Mouse (Mus musculus): ENCODE measurements around the gene Zfp518b. TPM values are rescaled to one million over a fixed set of nuclear protein-coding genes. Genes with fewer than 3 reads are reported as not detected.

Zfp518b gene
- total and polyA plus RNA-seq, 3 experiments = 0.97 to 5.9 (median 2.7) TPM

DNA sequence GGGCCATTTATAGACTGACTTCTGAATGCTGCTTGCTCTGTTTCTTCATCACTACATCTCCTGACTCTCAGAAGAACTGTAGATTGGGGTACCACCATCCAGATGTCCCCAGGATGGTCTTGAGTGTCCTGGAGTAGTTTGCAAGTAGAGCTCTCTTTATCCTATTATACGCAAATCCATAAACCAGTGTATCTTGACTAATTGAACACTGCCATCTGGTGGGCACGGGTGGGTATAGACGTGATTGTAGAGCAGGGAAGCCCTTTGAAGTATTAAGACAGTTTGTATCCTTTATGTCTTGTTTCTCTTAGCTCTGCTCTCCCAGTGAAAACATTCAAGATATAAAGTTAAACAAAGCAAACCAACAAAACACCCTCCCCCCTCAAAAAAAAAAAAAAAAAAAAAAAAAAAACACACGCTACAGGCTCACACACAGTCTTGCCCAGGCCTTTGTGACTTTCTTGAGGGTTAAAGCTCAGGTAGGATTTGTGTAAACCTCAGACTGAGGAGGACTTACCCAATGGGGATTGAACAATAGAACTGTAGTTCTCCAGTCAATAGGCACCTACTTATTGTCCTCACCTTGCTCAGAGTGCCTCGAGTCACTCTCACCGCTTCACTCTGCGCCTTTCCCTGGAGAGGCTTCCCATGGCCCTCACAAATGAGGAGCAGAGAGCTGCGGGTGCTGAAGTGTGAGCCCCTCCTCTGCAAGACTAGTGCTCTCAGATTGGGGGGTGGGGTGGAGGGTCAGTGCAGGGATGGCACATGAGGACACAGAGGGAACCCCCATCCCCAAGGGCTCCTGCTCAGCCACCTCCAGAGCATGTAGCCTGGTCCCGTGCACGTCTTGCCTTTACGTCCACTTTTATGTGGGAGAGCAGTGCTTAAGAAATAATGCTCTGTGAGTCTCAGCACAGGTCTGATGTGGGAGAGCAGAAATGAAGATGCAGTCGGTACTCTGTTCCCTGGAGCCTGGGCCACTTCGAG, 51.9 kb downstream of the Zfp518b start:
- peak; percentile 64 for DNase-seq

DNA sequence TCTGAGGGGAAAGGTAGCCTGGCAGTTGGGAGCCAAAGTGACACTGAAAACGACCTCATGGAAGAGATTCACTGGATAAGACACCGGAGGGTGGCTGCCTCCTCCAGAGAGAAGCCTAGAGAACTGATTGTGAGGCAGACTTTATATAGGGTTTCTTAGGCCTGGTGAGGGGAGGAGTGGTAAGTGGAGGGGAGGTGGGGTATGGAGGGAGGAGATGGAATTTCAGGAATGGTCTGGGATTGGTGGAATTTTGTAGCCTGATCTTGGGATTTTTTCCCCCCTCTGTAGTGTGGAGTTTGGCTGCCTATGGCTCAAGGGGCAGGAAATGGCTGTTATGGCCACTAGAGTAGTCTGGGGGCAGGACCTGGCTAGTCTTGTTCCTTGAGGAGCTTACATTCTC, 56.6 kb downstream of the Zfp518b start:
- no peak for DNase-seq

DNA sequence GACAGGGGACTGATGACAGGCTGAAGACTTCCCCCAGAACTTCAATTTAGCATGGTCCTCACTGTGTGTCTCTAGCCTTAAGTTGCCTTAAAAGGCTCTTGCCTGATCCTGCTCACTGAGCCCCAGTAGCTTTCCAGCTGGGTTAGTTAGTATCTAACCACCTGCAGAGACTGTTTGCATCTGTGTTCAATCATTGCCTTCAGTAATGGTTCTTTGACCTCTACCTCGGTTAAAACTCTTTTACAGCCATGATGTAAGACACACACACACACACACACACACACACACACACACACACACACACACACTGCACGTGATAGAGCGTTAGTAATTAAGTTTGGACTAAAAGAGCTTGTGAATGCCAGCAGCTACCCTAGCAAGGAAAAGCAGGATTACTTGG, 57.7 kb downstream of the Zfp518b start:
- DNase-seq = no peak

DNA sequence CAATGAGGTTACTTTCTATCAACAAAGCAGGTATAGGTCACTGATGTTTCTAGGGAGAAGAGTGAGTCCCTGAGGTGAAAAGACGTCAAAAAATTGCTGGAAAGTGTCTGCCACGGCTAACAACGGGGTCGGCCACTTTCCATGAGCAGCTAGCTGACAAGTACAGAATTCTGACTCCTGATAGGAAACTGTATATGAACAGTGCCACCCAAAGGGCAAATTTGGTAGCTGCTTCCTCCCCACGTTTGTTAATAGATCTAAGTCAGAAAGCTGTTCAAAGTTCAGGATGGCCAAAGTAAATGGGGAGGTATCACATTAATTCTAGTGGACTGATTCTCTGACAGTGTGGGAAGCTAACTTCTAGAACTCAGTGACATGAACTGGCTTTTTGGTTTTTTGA, 63.8 kb downstream of the Zfp518b start:
- peak; percentile 12 for DNase-seq

DNA sequence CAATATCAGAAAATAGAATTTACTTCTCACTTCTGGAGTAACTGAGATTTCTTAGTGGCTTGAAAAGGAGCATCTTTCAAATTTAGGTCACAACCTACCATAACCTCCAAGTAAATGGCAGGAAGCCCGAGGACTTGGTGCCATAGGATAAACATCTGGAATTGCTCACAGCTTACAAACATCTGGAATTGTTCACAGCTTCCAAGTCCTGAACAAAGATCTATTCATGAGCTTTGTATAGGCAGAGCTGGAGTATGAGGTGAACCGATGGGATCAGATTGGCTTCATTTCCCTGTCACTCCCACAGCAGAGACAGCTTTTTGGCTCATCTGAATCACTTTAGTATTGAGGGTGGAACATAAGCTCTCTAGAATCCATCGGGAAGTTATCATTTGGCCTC, 65.7 kb downstream of the Zfp518b start:
- DNase-seq = no peak

Other genes with a start within 250 kb of the Zfp518b start
- 1 to 10 TPM; 1.3 to 2.1 TPM for gene Slc2a9, start 181.7 kb downstream of the Zfp518b start, total RNA-seq (2021)
- 2.3 and 2.8 TPM in 2 replicates for gene Slc2a9, start 181.7 kb downstream of the Zfp518b start, polyA plus RNA-seq (2012; rRNA removed)
- gene Wdr1, start 121.6 kb downstream of the Zfp518b start, total RNA-seq (2021) = 100 to 1,000 TPM; 149 to 155 TPM
- gene Wdr1, start 121.6 kb downstream of the Zfp518b start, polyA plus RNA-seq (2012; rRNA removed) = 62.9 and 65.8 TPM in 2 replicates
- gene Clnk, start 192.0 kb upstream of the Zfp518b start, total RNA-seq (2021) = not detected
- 0.06 TPM in 1 of 2 replicates, not detected in the other for gene Clnk, start 192.0 kb upstream of the Zfp518b start, polyA plus RNA-seq (2012; rRNA removed)

Data from adrenal gland, adult 2 months (tissue).